Comparison of ENCODE assay signal across 10 mouse cellular contexts in genomic region chr1:97553485-97554474, GRCm38 (mm10).
DNase-seq lines count a peak whose midpoint lies in the region; ATAC-seq lines count a peak whose summit lies in the region.
"Had no signal": no experiment of that assay in that cellular context is flagged by ENCODE, and none has a peak within 500 bp of the region (broad histone marks: within the 10 kb centered on the region; RNA-seq: fewer than 3 reads in every experiment).

No protein-coding gene starts in this region.

- no peak for ATAC-seq in forebrain, embryonic 12.5 days (ENCODE audit: low FRiP score)
- peak; percentile 77; the same call in 1 of the 2 replicates for ATAC-seq in forebrain, embryonic 14.5 days
- peak; percentile 98 for ATAC-seq in neural tube, embryonic 13.5 days (ENCODE audit: low read depth)
- ATAC-seq: Patski had no signal

- 0 out of 2 replicates have a peak overlapping the region, but pooled peaks have one; percentile 25 for H3K27ac ChIP-seq in forebrain, embryonic 10.5 days
- no peak overlapping the region for H3K27ac ChIP-seq in forebrain, embryonic 12.5 days
- H3K27ac ChIP-seq in forebrain, embryonic 14.5 days (ENCODE audit: low read depth, low read length) = no peak overlapping the region
- peak overlapping the region; percentile 11; the same call in 1 of the 2 replicates for H3K27ac ChIP-seq in neural tube, embryonic 13.5 days (replicated peaks)

- H3K36me3 ChIP-seq in forebrain, embryonic 10.5 days (replicated peaks) = no peaks in the 10 kb centered on the region
- H3K36me3 ChIP-seq in forebrain, embryonic 12.5 days (replicated peaks) = no peaks in the 10 kb centered on the region
- no peaks in the 10 kb centered on the region for H3K36me3 ChIP-seq in forebrain, embryonic 14.5 days (ENCODE audit: control insufficient read depth, insufficient read depth, low read length)
- H3K36me3 ChIP-seq in neural tube, embryonic 13.5 days = no peaks in the 10 kb centered on the region

- no peaks in the 10 kb centered on the region for H3K27me3 ChIP-seq in forebrain, embryonic 10.5 days (ENCODE audit: poor library complexity, severe bottlenecking)
- H3K27me3 ChIP-seq in forebrain, embryonic 12.5 days = no peaks in the 10 kb centered on the region
- H3K27me3 ChIP-seq in forebrain, embryonic 14.5 days (replicated peaks; ENCODE audit: control insufficient read depth, insufficient read depth, low read length) = no peaks in the 10 kb centered on the region
- no peaks in the 10 kb centered on the region for H3K27me3 ChIP-seq in neural tube, embryonic 13.5 days

- no peaks in the 10 kb centered on the region for H3K9me3 ChIP-seq in forebrain, embryonic 10.5 days
- H3K9me3 ChIP-seq in forebrain, embryonic 12.5 days = no peaks in the 10 kb centered on the region
- no peaks in the 10 kb centered on the region for H3K9me3 ChIP-seq in forebrain, embryonic 14.5 days (replicated peaks; ENCODE audit: control insufficient read depth, low read length)
- no peaks in the 10 kb centered on the region for H3K9me3 ChIP-seq in neural tube, embryonic 13.5 days

- peaks cover 6% of the 10 kb centered on the region for H3K4me1 ChIP-seq in forebrain, embryonic 10.5 days
- peaks cover 5% of the 10 kb centered on the region for H3K4me1 ChIP-seq in forebrain, embryonic 12.5 days
- H3K4me1 ChIP-seq in forebrain, embryonic 14.5 days (ENCODE audit: control insufficient read depth, insufficient read depth, low read length) = no peaks in the 10 kb centered on the region
- H3K4me1 ChIP-seq in neural tube, embryonic 13.5 days (replicated peaks) = peaks cover 8% of the 10 kb centered on the region; the same call in 1 of the 2 replicates

- no peak overlapping the region for H3K9ac ChIP-seq in forebrain, embryonic 12.5 days
- no peak overlapping the region for H3K9ac ChIP-seq in forebrain, embryonic 14.5 days (ENCODE audit: low read length)
- H3K9ac ChIP-seq in neural tube, embryonic 13.5 days = no peak overlapping the region

- DNase-seq in forebrain, embryonic 10.5 days (ENCODE audit: extremely low spot score, low spot score) = no peak
- peak; percentile 38 for DNase-seq in forebrain, embryonic 14.5 days (ENCODE audit: low spot score)
- peak; percentile 27 for DNase-seq in layer of hippocampus, adult 9-10 months (ENCODE audit: low spot score)
- DNase-seq in retina, embryonic 14.5 days (ENCODE audit: low spot score) = no peak
- no peak for DNase-seq in spleen, postnatal 36 days (ENCODE audit: low spot score in 2 of 2)
- no peak for DNase-seq in lung, postnatal 10 days
- DNase-seq: kidney, adult 11 months had no signal

- 83% methylated on average over 8 of the region's 8 CpGs for WGBS in forebrain, embryonic 10.5 days
- 81% methylated on average over 8 of the region's 8 CpGs for WGBS in forebrain, embryonic 12.5 days
- WGBS in forebrain, embryonic 14.5 days = 75% methylated on average over 8 of the region's 8 CpGs
- WGBS in neural tube, embryonic 13.5 days = 60% methylated on average over 8 of the region's 8 CpGs

- no peak overlapping the region for H3K4me3 ChIP-seq in forebrain, embryonic 10.5 days
- H3K4me3 ChIP-seq in forebrain, embryonic 12.5 days (replicated peaks) = no peak overlapping the region
- no peak overlapping the region for H3K4me3 ChIP-seq in forebrain, embryonic 14.5 days (ENCODE audit: low read depth, low read length)
- H3K4me3 ChIP-seq in neural tube, embryonic 13.5 days = no peak overlapping the region

- no peak overlapping the region for H3K4me2 ChIP-seq in forebrain, embryonic 12.5 days
- H3K4me2 ChIP-seq in forebrain, embryonic 14.5 days (ENCODE audit: low read length) = no peak overlapping the region
- H3K4me2 ChIP-seq in neural tube, embryonic 13.5 days = no peak overlapping the region

Comparison
In these comparisons a context has a peak if more than half of its experiments do, and no peak if none do; other contexts are left out.
1. DNase-seq: peak in forebrain, embryonic 14.5 days (single experiment) and layer of hippocampus, adult 9-10 months (single experiment); none in forebrain, embryonic 10.5 days (single experiment), retina, embryonic 14.5 days (single experiment), spleen, postnatal 36 days (0 of 2) and lung, postnatal 10 days (single experiment).
2. H3K27ac ChIP-seq: peak in forebrain, embryonic 10.5 days (single experiment) and neural tube, embryonic 13.5 days (single experiment); none in forebrain, embryonic 12.5 days (single experiment) and forebrain, embryonic 14.5 days (single experiment).